Mouse (Mus musculus) heart, postnatal 14 days (tissue): Measurements from ENCODE around the gene Dnajc9. TPM values are rescaled to one million over a fixed set of nuclear protein-coding genes. Genes with fewer than 3 reads are reported as not detected.

ENCODE experiments used
- DNase-seq, 2 experiments: peaks; one replicate each; pipeline ENCODE4 v3.0.0; 2021 to 2022
- intact Hi-C: fragments of 180-260 bp; cut with DNase I; formaldehyde crosslinking; loops from one replicate; pipeline ENCODE4 v1.15.1; 2025
- total RNA-seq, 2 experiments: library from RNA; stranded (reverse); gene quantifications; 2 replicates each; pipeline ENCODE4 v1.2.3; 2021

Gene Dnajc9
- total RNA-seq, 2 experiments from 2014 or later: 12.2 to 15.2 TPM

DNA sequence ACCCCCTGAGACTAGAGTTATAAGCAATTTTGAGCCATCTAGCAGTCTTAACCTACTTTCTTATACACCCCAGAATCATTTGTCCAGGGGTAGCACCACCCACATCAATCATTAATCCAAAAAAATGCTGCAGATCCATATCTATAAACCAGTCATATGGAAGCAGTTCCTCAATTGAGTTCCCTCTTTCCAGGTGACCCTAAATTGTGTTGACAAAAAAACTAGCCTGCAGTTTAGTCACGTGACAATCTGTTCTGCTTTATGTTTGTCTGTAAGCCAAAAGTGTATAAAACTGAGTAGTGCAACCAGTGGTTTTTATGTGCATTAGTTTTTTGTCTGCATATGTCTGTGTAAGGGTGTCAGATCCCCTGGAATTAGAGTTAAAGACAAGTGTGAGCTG, 16.9 kb downstream of the Dnajc9 start:
- intact Hi-C loops: no loop called here
- DNase-seq: no peak

DNA sequence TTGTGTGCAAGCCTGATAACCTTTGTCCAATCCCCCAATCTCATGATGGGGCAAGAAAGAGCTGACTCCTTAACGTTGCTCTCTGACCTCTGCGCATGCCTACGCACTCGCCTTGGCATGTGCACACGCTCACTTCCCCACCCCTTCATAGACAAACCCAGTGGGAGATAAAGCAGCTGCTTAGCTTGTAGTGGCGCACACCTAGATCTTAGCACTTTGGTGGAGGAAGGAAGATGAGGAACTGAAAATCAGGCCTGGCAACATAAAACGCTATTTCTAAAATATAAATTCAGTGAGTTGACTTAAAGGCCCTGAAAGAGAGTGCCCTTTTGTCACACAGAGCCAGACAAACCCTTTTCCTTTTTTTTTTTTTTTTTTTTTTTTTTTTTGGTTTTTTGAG, 17.9 kb downstream of the Dnajc9 start:
- intact Hi-C loops: no loop called here
- DNase-seq: no peak

DNA sequence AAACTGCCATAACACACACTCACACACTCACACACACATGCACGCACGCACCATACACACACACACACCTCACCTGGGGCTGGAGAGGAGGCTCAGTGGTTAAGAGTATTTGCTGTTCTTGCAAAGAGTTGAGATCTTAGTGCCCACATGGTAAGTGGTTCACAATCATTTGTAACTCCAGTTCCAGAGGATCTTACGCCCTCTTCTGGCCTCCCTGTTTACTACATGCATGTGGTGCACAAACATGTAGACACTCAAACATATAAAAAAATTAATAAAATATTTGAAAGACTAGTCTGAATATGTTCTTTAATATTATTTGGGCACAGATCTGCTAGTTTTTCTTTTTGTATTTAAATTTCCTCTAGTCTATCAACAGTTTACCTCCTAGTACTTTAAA, 20.4 kb downstream of the Dnajc9 start:
- no peak for DNase-seq
- intact Hi-C loops: no loop called here

DNA sequence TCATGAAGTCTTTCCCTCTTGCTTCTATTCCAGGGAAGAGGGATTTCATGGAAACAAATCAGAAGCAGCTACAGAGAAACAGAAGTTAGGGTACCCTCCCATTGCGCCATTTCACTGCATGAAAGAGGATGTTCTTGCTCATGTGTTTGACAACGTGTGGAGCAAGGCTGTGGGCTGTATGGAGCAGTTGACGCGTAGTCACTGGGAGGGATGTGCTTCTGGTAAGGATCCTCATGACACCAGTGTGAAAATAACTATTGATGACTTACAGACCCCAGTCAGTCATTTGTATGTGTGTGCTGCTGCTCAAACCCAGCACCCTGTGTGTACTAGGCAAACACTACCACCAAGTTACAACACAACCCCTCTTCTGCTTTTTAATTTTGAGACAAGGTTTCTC, 25.5 kb downstream of the Dnajc9 start:
- DNase-seq: no peak
- intact Hi-C loops: no loop called here

DNA sequence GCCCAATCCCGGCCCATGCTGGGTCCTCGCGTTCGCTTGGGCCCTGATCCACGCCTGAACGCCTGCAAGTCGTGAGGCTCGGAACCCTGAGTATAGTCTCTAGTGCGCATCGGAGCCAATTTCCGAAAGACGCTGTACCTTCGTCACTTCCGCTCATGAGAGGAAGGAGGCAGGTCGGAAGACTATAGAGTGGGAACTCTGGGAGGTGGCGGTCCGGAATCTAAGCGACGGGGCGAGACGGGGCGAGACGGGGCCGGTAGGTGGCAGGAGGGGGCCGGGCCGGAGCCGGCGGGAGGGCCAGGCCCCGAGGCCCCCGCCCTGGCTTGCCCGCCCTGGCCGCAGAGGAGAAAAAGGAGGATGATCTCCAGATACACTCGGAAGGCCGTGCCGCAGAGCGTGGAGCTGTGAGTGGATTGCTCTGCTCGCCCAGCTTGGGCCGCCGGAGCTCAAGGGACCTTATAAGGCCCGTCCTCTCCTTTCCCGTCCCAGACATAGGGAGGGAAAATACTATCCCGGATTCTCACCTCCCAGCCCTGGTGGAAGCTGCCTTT, 40.6 kb downstream of the Dnajc9 start, which contains the start of the genes Ecd and Fam149b:
TSS of gene Ecd (minus strand) at position 131 of the 551 bp plus-strand sequence.
TSS of gene Fam149b (plus strand) at position 172 of the 551 bp plus-strand sequence.
- DNase-seq: peak; percentile 90 to 95
- intact Hi-C loops: loop anchor here (2.0 kb wide), 1 partner anchor 43 kb away; no protein-coding TSS in a partner anchor

DNA sequence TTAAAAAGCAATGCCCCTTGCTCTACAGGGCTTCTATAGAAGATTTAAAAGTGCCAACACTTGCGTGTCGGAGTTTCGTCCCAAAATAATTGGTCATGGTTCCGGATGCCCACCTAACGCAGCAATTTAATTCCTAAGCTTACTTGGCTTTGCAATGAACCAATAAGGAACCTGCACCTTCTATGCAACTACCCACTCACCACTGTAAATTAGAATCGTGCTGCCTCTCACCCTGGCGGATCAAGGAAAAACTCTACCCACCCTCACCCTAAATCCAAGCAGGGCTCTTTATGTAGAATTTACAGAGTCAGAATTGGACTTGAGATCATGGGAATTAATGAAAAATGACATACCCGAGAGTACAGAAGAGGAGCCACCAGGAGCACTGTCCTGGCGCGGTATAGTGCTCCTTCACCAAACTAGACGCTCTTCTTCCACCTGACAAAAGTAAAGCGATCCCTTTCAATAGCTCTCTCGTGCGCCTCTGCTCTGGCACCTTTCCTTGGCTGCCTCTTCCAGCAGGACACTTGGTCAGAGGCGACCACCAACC, 41.2 kb downstream of the Dnajc9 start:
- no peak for DNase-seq

DNA sequence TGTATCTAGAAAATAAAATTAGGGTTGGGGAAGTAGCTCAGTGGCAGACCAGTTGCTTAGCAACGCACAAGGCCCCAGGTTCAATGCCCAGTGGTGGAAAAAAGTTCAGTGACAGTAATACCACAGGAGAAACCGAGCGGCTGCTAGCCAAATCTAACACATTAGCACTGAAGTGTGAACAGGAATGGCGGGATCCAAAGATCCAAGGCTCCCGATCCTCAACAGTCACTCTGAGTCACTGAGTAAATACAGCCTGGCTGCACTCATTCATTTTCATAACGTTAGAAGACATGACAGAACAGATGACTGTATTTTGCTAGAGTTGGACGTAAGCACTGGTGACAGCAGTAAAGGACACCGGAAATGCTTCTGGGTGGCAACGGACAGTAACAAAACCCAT, 42.8 kb downstream of the Dnajc9 start:
- DNase-seq: no peak
- intact Hi-C loops: no loop called here

More for the DNA sequence above, 41.2 kb downstream of the Dnajc9 start:
- intact Hi-C loops: no loop called here

DNA sequence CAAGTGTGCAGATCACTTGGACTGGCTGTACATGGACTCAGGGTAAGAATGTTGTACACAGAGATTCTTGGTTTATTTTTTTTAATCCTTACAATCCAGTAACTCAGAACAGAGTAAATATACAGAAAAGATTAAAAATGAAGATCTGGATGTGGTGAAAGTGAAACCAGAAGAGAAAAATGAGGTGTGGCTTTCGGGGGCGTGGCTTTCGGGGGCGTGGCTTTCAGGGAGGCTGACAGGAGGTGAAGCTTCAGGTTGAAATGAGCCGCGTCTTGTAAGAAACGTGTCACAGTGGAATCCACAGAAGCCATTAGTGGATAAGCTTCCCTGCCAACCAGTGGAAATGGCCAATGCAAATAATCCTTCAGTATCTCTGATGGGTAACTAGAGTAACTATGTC, 47.8 kb downstream of the Dnajc9 start:
- no peak for DNase-seq
- intact Hi-C loops: no loop called here

DNA sequence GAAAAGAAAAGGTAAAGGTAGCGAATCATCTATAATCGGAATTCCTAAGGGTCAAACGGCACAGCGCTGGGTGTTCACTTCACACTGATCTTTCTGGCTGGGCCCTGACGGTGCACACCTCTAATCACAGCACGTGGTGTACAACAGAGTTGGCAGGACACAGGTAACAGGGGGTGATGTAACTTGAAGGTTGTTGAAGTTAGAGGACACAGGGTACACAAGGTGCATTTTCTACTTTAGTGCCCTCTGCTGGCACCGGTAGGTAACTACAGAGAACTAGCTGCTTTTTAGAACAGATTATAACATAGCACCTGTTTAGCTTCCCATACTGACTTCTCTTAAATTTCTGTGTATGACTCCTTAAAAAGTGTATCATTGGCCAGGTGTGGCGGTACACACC, 48.6 kb downstream of the Dnajc9 start:
- intact Hi-C loops: no loop called here
- DNase-seq: peak; percentile 33 to 42

DNA sequence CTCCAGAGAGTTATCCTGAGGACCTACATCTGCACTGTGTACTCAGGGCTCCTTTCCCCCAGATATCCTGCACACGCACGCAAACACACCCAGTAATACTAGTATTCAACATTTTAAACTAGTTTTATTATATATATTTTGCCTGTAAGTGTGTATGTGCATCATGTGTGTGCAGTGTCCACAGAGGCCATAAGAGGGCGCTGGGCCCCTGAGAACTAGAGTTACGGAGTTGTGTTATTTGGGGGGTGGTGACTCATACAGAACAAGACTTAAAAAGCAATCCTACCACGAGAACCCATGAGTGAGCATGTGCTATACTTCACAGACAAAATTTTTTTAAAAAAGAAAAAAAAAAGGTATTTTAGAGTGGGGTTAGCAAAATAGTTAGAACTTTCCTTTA, 49.3 kb downstream of the Dnajc9 start:
- no peak for DNase-seq

More for the DNA sequence above, 49.3 kb downstream of the Dnajc9 start:
- intact Hi-C loops: no loop called here

Other genes with a start within 250 kb of the Dnajc9 start
- under 1 TPM; 0.88 to 0.98 TPM for gene Kcnk5, start 207.1 kb downstream of the Dnajc9 start, total RNA-seq
- not detected for gene Kcnk16, start 119.7 kb downstream of the Dnajc9 start, total RNA-seq
- gene Nudt13, start 94.2 kb downstream of the Dnajc9 start, total RNA-seq: 10 to 100 TPM; 25.7 to 35.1 TPM
- 10 to 100 TPM; 25.1 to 32.2 TPM for gene Ecd, start 40.8 kb downstream of the Dnajc9 start, total RNA-seq
- gene Fam149b, start 40.7 kb downstream of the Dnajc9 start, total RNA-seq: 10 to 100 TPM; 32.1 to 34.7 TPM
- gene Mrps16, start 4.7 kb upstream of the Dnajc9 start, total RNA-seq: 10 to 100 TPM; 64.9 to 68.5 TPM
- under 1 TPM; 0.12 to 0.27 TPM for gene Cfap70, start 63.3 kb upstream of the Dnajc9 start, total RNA-seq
- gene Anxa7, start 91.2 kb upstream of the Dnajc9 start, total RNA-seq: 10 to 100 TPM; 50.0 to 61.0 TPM
- gene Mss51, start 108.0 kb upstream of the Dnajc9 start, total RNA-seq: 1 to 10 TPM in 1 of 2 experiments, under 1 TPM in 1; 0.88 to 1.1 TPM
- 10 to 100 TPM; 64.2 to 64.6 TPM for gene Ppp3cb, start 157.7 kb upstream of the Dnajc9 start, total RNA-seq